Mouse (Mus musculus): ENCODE data around the gene Ifrd2. TPM values are rescaled to one million over a fixed set of nuclear protein-coding genes. Genes with fewer than 3 reads are reported as not detected.
"Not testable (repeated sequence)": the region's sequence is repeated elsewhere in the genome, so short reads cannot be mapped to it uniquely, and the experiment has no call there.

Ifrd2 gene
- polyA plus RNA-seq, 1 experiment from 2014 or later, result 66.4 TPM

GRCm38 (mm10) chr9:107553541-107554318 is 33.7 kb upstream of the Ifrd2 start:
- peak; percentile 46 for ATAC-seq
- 4% methylated on average over 37 of the region's 37 CpGs for WGBS
- peak overlapping the region; percentile 70 for H3K9ac ChIP-seq
- no peaks in the 10 kb centered on the region for H3K27me3 ChIP-seq (replicated peaks)
- H3K4me3 ChIP-seq (replicated peaks), result peak overlapping the region; percentile 76
- H3K36me3 ChIP-seq, result peaks cover 16% of the 10 kb centered on the region
- H3K4me1 ChIP-seq (replicated peaks), result peaks cover 38% of the 10 kb centered on the region
- peak overlapping the region; percentile 89 for H3K27ac ChIP-seq
- H3K9me3 ChIP-seq, result no peaks in the 10 kb centered on the region
- H3K4me2 ChIP-seq (replicated peaks), result peak overlapping the region; percentile 97

- H3K4me3 ChIP-seq (replicated peaks), result peak overlapping the region; percentile 76
- H3K27ac ChIP-seq, result peak overlapping the region; percentile 96
- peaks cover 21% of the 10 kb centered on the region for H3K36me3 ChIP-seq
- under 1% methylated on average over 53 of the region's 53 CpGs for WGBS
- peaks cover 38% of the 10 kb centered on the region for H3K4me1 ChIP-seq (replicated peaks)
- no peaks in the 10 kb centered on the region for H3K27me3 ChIP-seq (replicated peaks)
- peak overlapping the region; percentile 97 for H3K4me2 ChIP-seq (replicated peaks)
- H3K9me3 ChIP-seq, result no peaks in the 10 kb centered on the region
- peak; percentile 91 for ATAC-seq
- H3K9ac ChIP-seq, result peak overlapping the region; percentile 82
These were observed 33.1 kb upstream of the Ifrd2 start for GRCm38 (mm10) chr9:107554319-107554825.

GRCm38 (mm10) chr9:107555031-107555457 is 32.4 kb upstream of the Ifrd2 start:
- peaks cover 38% of the 10 kb centered on the region for H3K4me1 ChIP-seq (replicated peaks)

GRCm38 (mm10) chr9:107555701-107556100 is 31.7 kb upstream of the Ifrd2 start:
- H3K9ac ChIP-seq, result peak overlapping the region; percentile 82
- no peak for ATAC-seq
- no peaks in the 10 kb centered on the region for H3K9me3 ChIP-seq
- no peaks in the 10 kb centered on the region for H3K27me3 ChIP-seq (replicated peaks)
- peak overlapping the region; percentile 96 for H3K27ac ChIP-seq
- peak overlapping the region; percentile 76 for H3K4me3 ChIP-seq (replicated peaks)
- peaks cover 34% of the 10 kb centered on the region for H3K4me1 ChIP-seq (replicated peaks)
- peaks cover 29% of the 10 kb centered on the region for H3K36me3 ChIP-seq
- WGBS, result 32% methylated on average over 2 of the region's 2 CpGs
- H3K4me2 ChIP-seq (replicated peaks), result peak overlapping the region; percentile 97

More at GRCm38 (mm10) chr9:107555031-107555457, 32.4 kb upstream of the Ifrd2 start:
- peaks cover 27% of the 10 kb centered on the region for H3K36me3 ChIP-seq
- H3K9me3 ChIP-seq, result no peaks in the 10 kb centered on the region
- H3K4me3 ChIP-seq (replicated peaks), result peak overlapping the region; percentile 76
- no peaks in the 10 kb centered on the region for H3K27me3 ChIP-seq (replicated peaks)
- peak overlapping the region; percentile 97 for H3K4me2 ChIP-seq (replicated peaks)
- peak; percentile 39 for ATAC-seq
- peak overlapping the region; percentile 82 for H3K9ac ChIP-seq
- H3K27ac ChIP-seq, result peak overlapping the region; percentile 96
- WGBS, result under 1% methylated on average over 23 of the region's 23 CpGs

- H3K4me1 ChIP-seq (replicated peaks), result peaks cover 29% of the 10 kb centered on the region
- H3K27ac ChIP-seq, result peak overlapping the region; percentile 96; the same call in 1 of the 2 replicates
- no peaks in the 10 kb centered on the region for H3K9me3 ChIP-seq
- H3K36me3 ChIP-seq, result peaks cover 34% of the 10 kb centered on the region
- 56% methylated on average over 3 of the region's 3 CpGs for WGBS
- H3K9ac ChIP-seq, result peak overlapping the region; percentile 82; the same call in 1 of the 2 replicates
- H3K4me3 ChIP-seq (replicated peaks), result peak overlapping the region; percentile 76
- H3K27me3 ChIP-seq (replicated peaks), result no peaks in the 10 kb centered on the region
- no peak for ATAC-seq
- H3K4me2 ChIP-seq (replicated peaks), result peak overlapping the region; percentile 97
These were observed 31.1 kb upstream of the Ifrd2 start for GRCm38 (mm10) chr9:107556346-107556745.

GRCm38 (mm10) chr9:107563029-107563581 is 24.3 kb upstream of the Ifrd2 start, which contains the start of gene Tusc2:
Tusc2 (plus strand) TSS chr9:107563255.
- H3K4me3 ChIP-seq (replicated peaks), result peak within 1 kb of the TSS; percentile 95
- no peaks in the 10 kb centered on the region for H3K27me3 ChIP-seq (replicated peaks)
- no peaks in the 10 kb centered on the region for H3K9me3 ChIP-seq
- under 1% methylated on average over 46 of the region's 46 CpGs for WGBS
- H3K4me2 ChIP-seq (replicated peaks), result peak within 1 kb of the TSS; percentile 81
- peak; percentile 95 for ATAC-seq
- peaks cover 30% of the 10 kb centered on the region for H3K36me3 ChIP-seq
- H3K4me1 ChIP-seq (replicated peaks), result peaks cover 33% of the 10 kb centered on the region
- H3K9ac ChIP-seq, result peak within 1 kb of the TSS; percentile 87
- H3K27ac ChIP-seq, result 0 out of 2 replicates have a peak within 1 kb of the TSS, but pooled peaks have one; percentile 25

- 50% methylated on average over 5 of the region's 5 CpGs for WGBS
- not testable (repeated sequence) for H3K9ac ChIP-seq; H3K4me3 ChIP-seq (replicated peaks); H3K27me3 ChIP-seq (replicated peaks); ATAC-seq; H3K9me3 ChIP-seq; H3K27ac ChIP-seq
- 0 out of 2 replicates have a peak overlapping the region, but pooled peaks have one; percentile 1 for H3K4me2 ChIP-seq (replicated peaks)
- H3K36me3 ChIP-seq, result peaks cover 17% of the 10 kb centered on the region
- peaks cover 41% of the 10 kb centered on the region for H3K4me1 ChIP-seq (replicated peaks)
These were observed 21.9 kb upstream of the Ifrd2 start for GRCm38 (mm10) chr9:107565556-107565955.

- Histone ChIP-seq H3K4me3 (replicated peaks) (no peak overlapping the region), H3K9me3 (no peaks in the 10 kb centered on the region), H3K27ac (peak overlapping the region; percentile 83), H3K36me3 (peaks cover 14% of the 10 kb centered on the region), H3K4me2 (replicated peaks) (no peak overlapping the region; the same call in 1 of the 2 replicates), H3K4me1 (replicated peaks) (peaks cover 46% of the 10 kb centered on the region), H3K9ac (no peak overlapping the region), H3K27me3 (replicated peaks) (no peaks in the 10 kb centered on the region)
- no peak for ATAC-seq
- WGBS, result 51% methylated on average over 15 of the region's 15 CpGs
These were observed 21.3 kb upstream of the Ifrd2 start for GRCm38 (mm10) chr9:107566041-107566709.

GRCm38 (mm10) chr9:107566855-107567254 is 20.6 kb upstream of the Ifrd2 start:
- Histone ChIP-seq H3K4me2 (replicated peaks) (0 out of 2 replicates have a peak overlapping the region, but pooled peaks have one; percentile 18), H3K27ac (peak overlapping the region; percentile 83), H3K4me1 (replicated peaks) (peaks cover 53% of the 10 kb centered on the region), H3K9ac (no peak overlapping the region), H3K36me3 (peaks cover 12% of the 10 kb centered on the region), H3K4me3 (replicated peaks) (no peak overlapping the region), H3K27me3 (replicated peaks) (no peaks in the 10 kb centered on the region), H3K9me3 (no peaks in the 10 kb centered on the region)
- 54% methylated on average over 3 of the region's 3 CpGs for WGBS
- ATAC-seq, result no peak

- ATAC-seq, result no peak
- Histone ChIP-seq H3K27me3 (replicated peaks) (no peaks in the 10 kb centered on the region), H3K27ac (peak within 1 kb of the TSS; percentile 83), H3K9me3 (no peaks in the 10 kb centered on the region), H3K4me1 (replicated peaks) (peaks cover 60% of the 10 kb centered on the region), H3K4me2 (replicated peaks) (peak within 1 kb of the TSS; percentile 72), H3K4me3 (replicated peaks) (peak within 1 kb of the TSS; percentile 70), H3K9ac (peak within 1 kb of the TSS; percentile 69), H3K36me3 (peaks cover 20% of the 10 kb centered on the region)
- 12% methylated on average over 17 of the region's 18 CpGs for WGBS
These were observed 19.6 kb upstream of the Ifrd2 start, which contains the start of gene Hyal2 for GRCm38 (mm10) chr9:107567702-107568319. Hyal2 (plus strand) TSS chr9:107567945.
